Mouse (Mus musculus) C2C12 (cell line): ENCODE measurements at regions not wholly inside any gene's neighbourhood (a gene's known extent, or its start where the extent isn't known, plus 50 kb on each side); places are given as distances from the start of the nearest gene placed in this dataset.

Experiments used
- H3K27me3 ChIP-seq: one replicate; pipeline ENCODE4 v1.6.1; 2011; ENCODE audit not compliant: control insufficient read depth, insufficient read depth, insufficient read length
- H3K36me3 ChIP-seq: one replicate; pipeline ENCODE4 v1.6.1; 2011; ENCODE audit not compliant: control insufficient read depth, insufficient read depth
- H3K4me3 ChIP-seq: one replicate; pipeline ENCODE4 v1.5.1; 2011; ENCODE audit warnings: mild to moderate bottlenecking, control low read depth; ENCODE audit not compliant: poor library complexity, insufficient read depth, severe bottlenecking
- H3K79me2 ChIP-seq: one replicate; pipeline ENCODE4 v1.6.1; 2011; ENCODE audit not compliant: control insufficient read depth, insufficient read depth
- H3K79me3 ChIP-seq: one replicate; pipeline ENCODE4 v1.6.1; 2011; ENCODE audit warnings: low read depth, control low read depth
- H3ac ChIP-seq: one replicate; pipeline ENCODE3; 2011; ENCODE audit warnings: low read depth; ENCODE audit not compliant: control insufficient read depth, insufficient read length
- CEBPB ChIP-seq: IDR thresholded peaks from one replicate; pipeline ENCODE4 v1.6.1; 2011; ENCODE audit warnings: low read depth, mild to moderate bottlenecking, control low read depth, moderate library complexity
- CTCF ChIP-seq: IDR thresholded peaks from one replicate; pipeline ENCODE4 v1.5.1; 2011; ENCODE audit not compliant: control insufficient read depth, insufficient read depth, insufficient read length
- FOSL1 ChIP-seq: IDR thresholded peaks from one replicate; pipeline ENCODE4 v1.8.0; 2011; ENCODE audit warnings: mild to moderate bottlenecking, low read length; ENCODE audit not compliant: poor library complexity, insufficient read depth, severe bottlenecking
- MAX ChIP-seq: IDR thresholded peaks from one replicate; pipeline ENCODE4 v1.6.1; 2011; ENCODE audit warnings: mild to moderate bottlenecking, control low read depth
- MYOD1 ChIP-seq: IDR thresholded peaks from one replicate; pipeline ENCODE4 v1.6.1; 2011; ENCODE audit warnings: low read depth; ENCODE audit not compliant: control insufficient read depth, insufficient read length
- MYOG ChIP-seq: IDR thresholded peaks from one replicate; pipeline ENCODE4 v1.6.1; 2011; ENCODE audit not compliant: control insufficient read depth, insufficient read length; ENCODE audit errors: extremely low read depth
- USF1 ChIP-seq: IDR thresholded peaks from one replicate; pipeline ENCODE4 v1.6.1; 2011; ENCODE audit warnings: low read depth, mild to moderate bottlenecking, control low read depth, moderate library complexity

GRCm38 (mm10) chr5:147794711-147795532 is 65.3 kb upstream of the Pomp start:
- Histone ChIP-seq H3K79me2 (no peaks in the 10 kb centered on the region), H3ac (peak overlapping the region; percentile 7), H3K79me3 (no peaks in the 10 kb centered on the region), H3K4me3 (no peak overlapping the region), H3K36me3 (no peaks in the 10 kb centered on the region), H3K27me3 (no peaks in the 10 kb centered on the region)
- TF ChIP-seq MAX (no peak), MYOD1 (no peak), FOSL1 (no peak)

DNA sequence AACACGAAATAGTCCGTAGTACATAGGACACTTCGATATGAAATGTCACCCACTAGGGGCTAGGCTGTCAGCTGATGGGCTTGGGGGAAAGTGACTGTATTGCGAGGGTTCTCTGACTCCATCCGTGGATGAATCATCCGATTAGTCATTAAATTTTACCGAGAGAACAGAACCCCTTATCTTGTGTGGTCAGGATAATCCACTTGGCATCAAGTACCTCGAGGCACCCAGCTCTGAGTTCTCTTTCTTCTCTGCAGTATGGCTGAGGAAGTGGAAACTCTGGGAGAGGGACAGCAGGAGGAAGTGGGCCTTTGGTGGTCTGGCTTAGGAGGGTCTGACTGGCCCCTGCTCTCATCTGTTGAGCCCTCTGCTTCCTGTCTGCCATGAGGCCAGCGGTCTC is 67.2 kb upstream of the Pomp start:
- Histone ChIP-seq H3ac (no peak overlapping the region), H3K79me2 (no peaks in the 10 kb centered on the region), H3K4me3 (no peak overlapping the region), H3K79me3 (no peaks in the 10 kb centered on the region), H3K36me3 (no peaks in the 10 kb centered on the region), H3K27me3 (no peaks in the 10 kb centered on the region)
- peak; percentile 20 for TF ChIP-seq MAX
- TF ChIP-seq FOSL1, result peak; percentile 90
- no peak for TF ChIP-seq MYOD1
- peak; percentile 70 for TF ChIP-seq USF1
- TF ChIP-seq CEBPB, result peak; percentile 42
- no peak for TF ChIP-seq MYOG

DNA sequence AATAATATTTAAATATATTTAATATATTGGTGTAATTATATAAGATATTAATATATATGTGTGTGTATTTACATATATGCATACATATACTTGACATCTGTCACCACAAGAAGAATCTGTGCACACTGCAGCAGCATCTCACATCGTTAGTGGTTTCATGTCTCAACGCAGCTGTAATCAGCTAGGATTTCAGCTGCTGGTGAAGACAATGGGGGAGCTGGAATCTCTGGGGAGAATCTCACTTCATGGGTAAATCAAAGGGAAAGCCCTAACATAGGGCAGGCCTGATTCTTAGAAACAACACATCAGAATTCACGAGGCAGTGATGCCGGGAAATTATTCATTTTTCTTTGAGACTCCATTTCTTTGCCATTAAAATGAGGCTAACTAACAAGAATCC is 66.8 kb upstream of the Flt1 start:
- H3K36me3 ChIP-seq, result no peaks in the 10 kb centered on the region
- no peaks in the 10 kb centered on the region for H3K79me3 ChIP-seq
- TF ChIP-seq MYOD1, result peak; percentile 51
- no peak for TF ChIP-seq MYOG

GRCm38 (mm10) chr5:147791121-147791520 is 65.3 kb upstream of the Flt1 start:
- no peak for TF ChIP-seq USF1
- TF ChIP-seq MYOD1, result no peak
- no peak for TF ChIP-seq MAX
- no peak for TF ChIP-seq CEBPB
- no peak for TF ChIP-seq MYOG
- no peak for TF ChIP-seq CTCF
- no peak for TF ChIP-seq FOSL1
- H3K4me3 ChIP-seq, result no peak overlapping the region
- no peak overlapping the region for H3ac ChIP-seq
- no peaks in the 10 kb centered on the region for H3K79me3 ChIP-seq
- H3K79me2 ChIP-seq, result no peaks in the 10 kb centered on the region
- H3K36me3 ChIP-seq, result no peaks in the 10 kb centered on the region
- no peaks in the 10 kb centered on the region for H3K27me3 ChIP-seq

More for the DNA sequence above, 66.8 kb upstream of the Flt1 start:
- Histone ChIP-seq H3ac (no peak overlapping the region), H3K27me3 (no peaks in the 10 kb centered on the region), H3K4me3 (no peak overlapping the region), H3K79me2 (no peaks in the 10 kb centered on the region)

- Histone ChIP-seq H3ac (no peak overlapping the region), H3K27me3 (no peaks in the 10 kb centered on the region), H3K79me2 (no peaks in the 10 kb centered on the region), H3K36me3 (no peaks in the 10 kb centered on the region), H3K79me3 (no peaks in the 10 kb centered on the region), H3K4me3 (no peak overlapping the region)
- TF ChIP-seq FOSL1, result no peak
- no peak for TF ChIP-seq USF1
- no peak for TF ChIP-seq MAX
- TF ChIP-seq CEBPB, result no peak
Measured at GRCm38 (mm10) chr5:147788496-147788895, 62.7 kb upstream of the Flt1 start.

- H3K79me2 ChIP-seq, result no peaks in the 10 kb centered on the region
- H3K4me3 ChIP-seq, result no peak overlapping the region
- no peak overlapping the region for H3ac ChIP-seq
- no peaks in the 10 kb centered on the region for H3K36me3 ChIP-seq
- no peaks in the 10 kb centered on the region for H3K79me3 ChIP-seq
- no peaks in the 10 kb centered on the region for H3K27me3 ChIP-seq
- TF ChIP-seq MAX (no peak), CEBPB (no peak), FOSL1 (no peak), MYOG (no peak), CTCF (no peak), USF1 (no peak), MYOD1 (no peak)
Measured at GRCm38 (mm10) chr5:147786857-147787256, 61.0 kb upstream of the Flt1 start.
